ENCODE assay signal across 8 mouse cellular contexts in the genomic region with DNA sequence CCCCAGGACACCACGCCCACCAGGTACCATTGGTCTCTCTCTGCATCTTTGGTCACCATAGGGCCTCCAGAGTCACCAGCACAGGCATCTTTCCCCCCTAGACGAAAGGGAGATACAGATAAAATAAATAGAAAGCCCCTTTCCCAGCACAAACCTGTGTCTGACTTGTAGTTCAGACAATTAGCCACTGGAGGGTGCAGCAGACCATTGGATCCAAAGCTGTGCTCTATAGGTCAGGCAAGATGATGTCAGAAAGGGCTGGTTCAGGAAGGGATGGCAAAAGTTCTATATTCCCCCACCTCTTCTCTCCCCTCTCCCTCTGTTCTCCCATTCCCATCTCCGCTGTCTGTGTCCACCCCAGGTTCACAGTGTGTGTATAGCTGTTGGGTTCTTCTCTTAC. TPM values are rescaled to one million over a fixed set of nuclear protein-coding genes. Genes with fewer than 3 reads are reported as not detected.
DNase-seq lines count a peak whose midpoint lies in the region; ATAC-seq lines count a peak whose summit lies in the region.

No protein-coding gene starts in this region.

- WGBS in embryonic facial prominence, embryonic 15.5 days = 13% methylated on average over 3 of the region's 3 CpGs
- 20% methylated on average over 3 of the region's 3 CpGs for WGBS in hindbrain, embryonic 16.5 days

- no peaks in the 10 kb centered on the region for H3K9me3 ChIP-seq in embryonic facial prominence, embryonic 15.5 days (replicated peaks)
- no peaks in the 10 kb centered on the region for H3K9me3 ChIP-seq in hindbrain, embryonic 16.5 days (ENCODE audit: control insufficient read depth, low read length)

- H3K4me1 ChIP-seq in embryonic facial prominence, embryonic 15.5 days = no peaks in the 10 kb centered on the region
- H3K4me1 ChIP-seq in hindbrain, embryonic 16.5 days (ENCODE audit: control insufficient read depth, insufficient read depth, low read depth, low read length) = no peaks in the 10 kb centered on the region

- H3K9ac ChIP-seq in embryonic facial prominence, embryonic 15.5 days = no peak overlapping the region
- no peak overlapping the region for H3K9ac ChIP-seq in hindbrain, embryonic 16.5 days (ENCODE audit: low read depth, low read length)

- H3K27ac ChIP-seq in embryonic facial prominence, embryonic 15.5 days (replicated peaks) = no peak overlapping the region
- H3K27ac ChIP-seq in hindbrain, embryonic 16.5 days (ENCODE audit: low read depth, low read length) = no peak overlapping the region

- H3K27me3 ChIP-seq in embryonic facial prominence, embryonic 15.5 days = no peaks in the 10 kb centered on the region
- H3K27me3 ChIP-seq in hindbrain, embryonic 16.5 days (replicated peaks; ENCODE audit: control insufficient read depth, insufficient read depth, low read length) = no peaks in the 10 kb centered on the region
- no peaks in the 10 kb centered on the region for H3K27me3 ChIP-seq in splenic B cell, adult 2 months (ENCODE audit: control insufficient read depth, insufficient read depth, low read length, poor library complexity, severe bottlenecking)

- no peak overlapping the region for H3K4me3 ChIP-seq in embryonic facial prominence, embryonic 15.5 days (replicated peaks)
- H3K4me3 ChIP-seq in hindbrain, embryonic 16.5 days (ENCODE audit: low read length) = no peak overlapping the region

- ATAC-seq in embryonic facial prominence, embryonic 15.5 days (ENCODE audit: insufficient number of reproducible peaks, low FRiP score, low TSS enrichment, low read depth) = peak; percentile 44; the same call in 1 of the 2 replicates
- ATAC-seq in hindbrain, embryonic 16.5 days = peak; percentile 88

- no peak overlapping the region for H3K4me2 ChIP-seq in embryonic facial prominence, embryonic 15.5 days (replicated peaks)
- no peak overlapping the region for H3K4me2 ChIP-seq in hindbrain, embryonic 16.5 days (ENCODE audit: low read length)

- DNase-seq in adrenal gland, adult 18-20 months (ENCODE audit: low spot score in 2 of 2) = peak; percentile 56 to 57
- DNase-seq in adrenal gland, postnatal 4 days (ENCODE audit: low spot score in 2 of 2) = no peak
- DNase-seq in adrenal gland, postnatal 14 days = peak; percentile 75
- peak; percentile 42 to 54 for DNase-seq in layer of hippocampus, postnatal 36 days
- peak; percentile 77 for DNase-seq in mesoderm, embryonic 11.5 days (ENCODE audit: low read depth, low spot score)
- peak; percentile 49 for DNase-seq in splenic B cell, adult 2 months (ENCODE audit: low read depth, low spot score)

- H3K36me3 ChIP-seq in embryonic facial prominence, embryonic 15.5 days = no peaks in the 10 kb centered on the region
- H3K36me3 ChIP-seq in hindbrain, embryonic 16.5 days (ENCODE audit: control insufficient read depth, insufficient read depth, low read length) = no peaks in the 10 kb centered on the region
- no peaks in the 10 kb centered on the region for H3K36me3 ChIP-seq in splenic B cell, adult 2 months (ENCODE audit: control insufficient read depth, insufficient read depth, low read length, poor library complexity, severe bottlenecking)

RNA-seq across cellular contexts. Expression of a gene that starts 23.5 kb away (rescaled TPM):
- total RNA-seq in adrenal gland, adult 18-20 months (2021) = not detected
- not detected for total RNA-seq in adrenal gland, postnatal 4 days (2021)
- not detected in 2 replicates for total RNA-seq in adrenal gland, postnatal 14 days (2021)
- 5.2 and 7.5 TPM in 2 replicates for polyA plus RNA-seq in embryonic facial prominence, embryonic 15.5 days (2015; fragmentation: Nextera tagmentation; extraction: Ambion mirVana)
- 0.14 and 0.20 TPM in 2 replicates for polyA plus RNA-seq in hindbrain, embryonic 16.5 days (2015; fragmentation: Nextera tagmentation; extraction: Ambion mirVana)
- total RNA-seq in layer of hippocampus, postnatal 36 days (2021) = under 1 TPM; 0.10 to 0.15 TPM

Comparison
In these comparisons a context has a peak if more than half of its experiments do, and no peak if none do; other contexts are left out.
1. DNase-seq: peak in adrenal gland, adult 18-20 months (2 of 2), adrenal gland, postnatal 14 days (single experiment), layer of hippocampus, postnatal 36 days (2 of 2), mesoderm, embryonic 11.5 days (single experiment) and splenic B cell, adult 2 months (single experiment); none in adrenal gland, postnatal 4 days (0 of 2).